Mouse (Mus musculus) forebrain, embryonic 16.5 days (tissue): ENCODE data around the gene Sema3c. TPM values are rescaled to one million over a fixed set of nuclear protein-coding genes. Genes with fewer than 3 reads are reported as not detected.
"Not testable (repeated sequence)": the region's sequence is repeated elsewhere in the genome, so short reads cannot be mapped to it uniquely, and the experiment has no call there.

Experiments
- ATAC-seq: fragments of 200-750 bp; cut with Nextera tagmentation; 2 replicates; pipeline ENCODE4 v1.8.0; 2017; ENCODE audit warnings: mild to moderate bottlenecking, moderate library complexity
- H3K27ac ChIP-seq: fragments of 300-500 bp; sonication (generic); 2 replicates; pipeline ENCODE4 v1.5.1; 2014; ENCODE audit warnings: low read length, control low read depth
- H3K27me3 ChIP-seq: fragments of 300-500 bp; sonication (generic); replicated peaks from 2 replicates; pipeline ENCODE4 v1.6.1; 2014; ENCODE audit warnings: low read length; ENCODE audit not compliant: control insufficient read depth, insufficient read depth
- H3K36me3 ChIP-seq: fragments of 300-500 bp; sonication (generic); 2 replicates; pipeline ENCODE4 v1.6.1; 2014; ENCODE audit not compliant: control insufficient read depth, insufficient read depth
- H3K4me1 ChIP-seq: fragments of 300-500 bp; sonication (generic); replicated peaks from 2 replicates; pipeline ENCODE4 v1.6.1; 2014; ENCODE audit warnings: low read length; ENCODE audit not compliant: control insufficient read depth, insufficient read depth
- H3K4me2 ChIP-seq: fragments of 300-500 bp; sonication (generic); 2 replicates; pipeline ENCODE4 v1.6.1; 2014; ENCODE audit warnings: mild to moderate bottlenecking, low read length, control low read depth
- H3K4me3 ChIP-seq: fragments of 300-500 bp; sonication (generic); replicated peaks from 2 replicates; pipeline ENCODE4 v1.5.1; 2014; ENCODE audit warnings: mild to moderate bottlenecking, low read length, control low read depth
- H3K9ac ChIP-seq: fragments of 300-500 bp; sonication (generic); replicated peaks from 2 replicates; pipeline ENCODE4 v1.6.1; 2014; ENCODE audit warnings: low read depth, low read length, control low read depth
- H3K9me3 ChIP-seq: fragments of 300-500 bp; sonication (generic); 2 replicates; pipeline ENCODE4 v1.6.1; 2016; ENCODE audit warnings: low read length; ENCODE audit not compliant: control insufficient read depth
- WGBS: fragments of 180-500 bp; shearing (Covaris S2); extraction: QIAGEN DNeasy Blood & Tissue Kit; methylation state at CpG from one replicate; pipeline ENCODE4 v1.1.7; 2014; 5-methylcytosine and 5-hydroxymethylcytosine counted together
- polyA plus RNA-seq: library from polyadenylated mRNA; unstranded; fragments of >200 nt; fragmentation: Nextera tagmentation; extraction: Ambion mirVana; gene quantifications from 2 replicates; pipeline ENCODE4 v1.2.1, GENCODE M21; 2015

Sema3c gene
- 30.3 and 38.8 TPM in 2 replicates for polyA plus RNA-seq

- Histone ChIP-seq H3K9ac (peak within 1 kb of the TSS; percentile 82), H3K4me2 (peak within 1 kb of the TSS; percentile 87), H3K4me1 (peaks cover 9% of the 10 kb centered on the region), H3K9me3 (no peaks in the 10 kb centered on the region), H3K27me3 (no peaks in the 10 kb centered on the region), H3K27ac (peak within 1 kb of the TSS; percentile 52), H3K36me3 (no peaks in the 10 kb centered on the region), H3K4me3 (peak within 1 kb of the TSS; percentile 70)
- 1% methylated on average over 16 of the region's 16 CpGs for WGBS
- peak; percentile 47 for ATAC-seq
Observed at GRCm38 (mm10) chr5:17573694-17574380, at the start of gene Sema3c. TSS of gene Sema3c (plus strand) at chr5:17574281.

DNA sequence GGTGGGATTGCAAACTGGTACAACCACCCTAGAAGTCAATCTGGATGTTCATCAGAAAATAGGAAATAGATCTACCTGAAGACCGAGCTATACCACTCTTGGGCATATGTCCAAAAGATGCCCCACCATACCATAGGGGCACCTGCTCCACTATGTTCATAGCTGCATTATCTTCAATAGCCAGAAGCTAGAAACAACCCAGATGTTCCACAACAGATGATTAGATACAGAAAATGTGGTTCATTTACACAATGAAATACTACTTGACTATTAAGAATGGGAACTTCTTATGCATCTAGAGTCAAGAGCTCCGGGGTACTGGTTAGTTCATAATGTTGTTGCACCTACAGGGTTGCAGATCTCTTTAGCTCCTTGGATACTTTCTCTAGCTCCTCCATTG, 42.9 kb upstream of the Sema3c start:
- not testable (repeated sequence) for H3K4me1 ChIP-seq, H3K27ac ChIP-seq, H3K4me3 ChIP-seq, ATAC-seq, H3K9me3 ChIP-seq, H3K4me2 ChIP-seq, H3K27me3 ChIP-seq, H3K9ac ChIP-seq, H3K36me3 ChIP-seq
- 95% methylated on average over 2 of the region's 2 CpGs for WGBS

DNA sequence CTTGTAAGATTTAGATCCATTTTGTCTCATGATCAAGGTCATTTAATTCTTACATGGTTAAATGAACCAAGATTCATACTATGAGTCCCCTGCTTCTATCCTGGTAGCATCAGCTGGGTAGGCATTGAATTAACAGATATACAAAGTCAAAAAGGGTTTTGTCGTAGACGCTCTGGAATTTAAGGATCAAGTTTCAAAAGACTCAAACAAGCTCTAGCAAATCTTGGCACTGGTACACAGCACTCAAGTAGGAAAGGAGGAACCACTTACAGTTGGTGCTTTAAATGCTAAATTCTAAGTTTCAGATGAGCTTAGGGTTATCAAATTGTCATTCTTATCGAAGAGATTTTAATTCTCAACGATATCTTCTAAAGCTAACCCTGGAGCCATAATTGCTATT, 30.9 kb upstream of the Sema3c start:
- H3K4me3 ChIP-seq, result no peak overlapping the region
- H3K4me2 ChIP-seq, result no peak overlapping the region
- 68% methylated on average over 4 of the region's 4 CpGs for WGBS
- ATAC-seq, result no peak
- no peak overlapping the region for H3K9ac ChIP-seq
- no peaks in the 10 kb centered on the region; the same call in 1 of the 2 replicates for H3K4me1 ChIP-seq
- H3K27ac ChIP-seq, result no peak overlapping the region
- H3K27me3 ChIP-seq, result no peaks in the 10 kb centered on the region
- no peaks in the 10 kb centered on the region for H3K9me3 ChIP-seq
- no peaks in the 10 kb centered on the region for H3K36me3 ChIP-seq

GRCm38 (mm10) chr5:17544904-17545449, 29.1 kb upstream of the Sema3c start:
- Histone ChIP-seq H3K27ac (no peak overlapping the region), H3K36me3 (no peaks in the 10 kb centered on the region), H3K27me3 (no peaks in the 10 kb centered on the region), H3K4me1 (no peaks in the 10 kb centered on the region; the same call in 1 of the 2 replicates), H3K9ac (no peak overlapping the region), H3K9me3 (no peaks in the 10 kb centered on the region), H3K4me3 (no peak overlapping the region), H3K4me2 (no peak overlapping the region)
- WGBS, result 58% methylated on average over 2 of the region's 2 CpGs
- peak; percentile 54; the same call in 1 of the 2 replicates for ATAC-seq

GRCm38 (mm10) chr5:17551693-17552092, 22.4 kb upstream of the Sema3c start:
- no peak overlapping the region for H3K27ac ChIP-seq
- 28% methylated on average over 3 of the region's 3 CpGs for WGBS
- H3K4me2 ChIP-seq, result no peak overlapping the region
- no peak overlapping the region for H3K9ac ChIP-seq
- H3K4me3 ChIP-seq, result no peak overlapping the region
- no peaks in the 10 kb centered on the region for H3K27me3 ChIP-seq
- no peaks in the 10 kb centered on the region for H3K9me3 ChIP-seq
- no peaks in the 10 kb centered on the region for H3K36me3 ChIP-seq
- no peak; the same call in 1 of the 2 replicates for ATAC-seq
- no peaks in the 10 kb centered on the region for H3K4me1 ChIP-seq

- no peak overlapping the region for H3K27ac ChIP-seq
- H3K4me1 ChIP-seq, result no peaks in the 10 kb centered on the region
- H3K36me3 ChIP-seq, result no peaks in the 10 kb centered on the region
- H3K27me3 ChIP-seq, result no peaks in the 10 kb centered on the region
- H3K9ac ChIP-seq, result no peak overlapping the region
- no peak overlapping the region for H3K4me3 ChIP-seq
- no peaks in the 10 kb centered on the region for H3K9me3 ChIP-seq
- no peak overlapping the region for H3K4me2 ChIP-seq
- WGBS, result 35% methylated on average over 7 of the region's 7 CpGs
- ATAC-seq, result peak; percentile 74
Observed at GRCm38 (mm10) chr5:17556073-17556473, 18.0 kb upstream of the Sema3c start.

DNA sequence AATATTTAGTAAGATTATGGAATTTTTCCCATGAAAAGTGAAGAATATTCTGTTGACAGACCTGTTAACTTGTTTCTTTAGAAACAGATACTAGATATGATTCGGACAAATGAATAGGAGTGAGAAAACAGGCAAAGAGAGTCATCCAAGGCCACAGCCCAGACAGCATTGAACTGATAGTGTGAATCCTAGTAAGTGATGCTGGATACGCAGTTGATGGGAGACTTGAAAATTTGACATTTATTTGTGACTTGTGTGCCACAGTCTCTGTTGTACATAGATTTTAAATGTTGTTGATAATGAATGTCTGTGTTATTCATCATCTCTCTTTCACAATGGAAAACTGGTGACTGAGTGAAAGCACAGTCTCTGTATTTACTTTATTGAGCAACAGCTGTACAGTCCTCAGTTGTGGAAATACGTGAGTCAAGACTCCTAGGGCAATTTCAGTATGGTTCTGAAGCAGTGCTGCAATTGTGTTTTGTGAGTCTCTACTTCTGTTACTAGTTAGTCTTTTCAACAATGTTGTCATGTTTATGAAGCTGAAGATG, 17.3 kb upstream of the Sema3c start:
- no peak overlapping the region for H3K4me3 ChIP-seq
- 95% methylated on average over 3 of the region's 3 CpGs for WGBS
- H3K36me3 ChIP-seq, result no peaks in the 10 kb centered on the region
- no peak overlapping the region for H3K4me2 ChIP-seq
- H3K9me3 ChIP-seq, result no peaks in the 10 kb centered on the region
- H3K27ac ChIP-seq, result no peak overlapping the region
- H3K4me1 ChIP-seq, result no peaks in the 10 kb centered on the region
- H3K9ac ChIP-seq, result no peak overlapping the region
- no peak for ATAC-seq
- H3K27me3 ChIP-seq, result no peaks in the 10 kb centered on the region

GRCm38 (mm10) chr5:17571571-17571970, 2.5 kb upstream of the Sema3c start:
- no peaks in the 10 kb centered on the region for H3K9me3 ChIP-seq
- H3K4me2 ChIP-seq, result no peak overlapping the region
- H3K4me3 ChIP-seq, result no peak overlapping the region
- no peaks in the 10 kb centered on the region for H3K27me3 ChIP-seq
- H3K4me1 ChIP-seq, result peaks cover 9% of the 10 kb centered on the region
- WGBS, result 95% methylated on average over 6 of the region's 6 CpGs
- no peaks in the 10 kb centered on the region for H3K36me3 ChIP-seq
- H3K27ac ChIP-seq, result no peak overlapping the region
- ATAC-seq, result no peak
- no peak overlapping the region for H3K9ac ChIP-seq

GRCm38 (mm10) chr5:17574413-17575182, 517 bp downstream of the Sema3c start:
- WGBS, result under 1% methylated on average over 59 of the region's 59 CpGs
- H3K36me3 ChIP-seq, result no peaks in the 10 kb centered on the region
- peak overlapping the region; percentile 70 for H3K4me3 ChIP-seq
- no peaks in the 10 kb centered on the region for H3K27me3 ChIP-seq
- H3K4me1 ChIP-seq, result peaks cover 9% of the 10 kb centered on the region
- ATAC-seq, result peak; percentile 93
- peak overlapping the region; percentile 52 for H3K27ac ChIP-seq
- peak overlapping the region; percentile 87 for H3K4me2 ChIP-seq
- no peaks in the 10 kb centered on the region for H3K9me3 ChIP-seq
- H3K9ac ChIP-seq, result peak overlapping the region; percentile 82
